Comparison of ENCODE assay signal across 11 mouse cellular contexts in genomic region chr9:99112409-99112808, GRCm38 (mm10). TPM values are rescaled to one million over a fixed set of nuclear protein-coding genes. Genes with fewer than 3 reads are reported as not detected.
DNase-seq lines count a peak whose midpoint lies in the region; ATAC-seq lines count a peak whose summit lies in the region.
"Had no signal": no experiment of that assay in that cellular context is flagged by ENCODE, and none has a peak within 500 bp of the region (broad histone marks: within the 10 kb centered on the region; RNA-seq: fewer than 3 reads in every experiment).

No protein-coding gene starts in this region.

- no peaks in the 10 kb centered on the region for H3K36me3 ChIP-seq in hindbrain, embryonic 14.5 days (replicated peaks; ENCODE audit: control insufficient read depth, insufficient read depth)
- H3K36me3 ChIP-seq in midbrain, embryonic 16.5 days (ENCODE audit: control insufficient read depth, insufficient read depth, low read length), result no peaks in the 10 kb centered on the region

- no peak overlapping the region for H3K4me2 ChIP-seq in hindbrain, embryonic 14.5 days (replicated peaks)
- no peak overlapping the region for H3K4me2 ChIP-seq in midbrain, embryonic 16.5 days (ENCODE audit: low read length)

- peak; percentile 13 for DNase-seq in embryo, embryonic 11 days
- DNase-seq in embryo, embryonic 10.5 days (ENCODE audit: low spot score), result no peak
- DNase-seq in lung, postnatal 10 days, result peak; percentile 11
- DNase-seq in lung, postnatal 25 days (ENCODE audit: low spot score), result no peak
- DNase-seq in hindbrain, embryonic 14.5 days (ENCODE audit: low spot score), result peak; percentile 49
- no peak for DNase-seq in gastrocnemius, postnatal 36 days
- no peak for DNase-seq in thymus, adult 18-20 months
- DNase-seq: heart, adult 11 months; liver, postnatal 0 days had no signal

- H3K27me3 ChIP-seq in hindbrain, embryonic 14.5 days (ENCODE audit: control insufficient read depth, insufficient read depth, low read length), result no peaks in the 10 kb centered on the region
- H3K27me3 ChIP-seq in midbrain, embryonic 16.5 days (ENCODE audit: control insufficient read depth, insufficient read depth, low read depth, low read length), result no peaks in the 10 kb centered on the region

- H3K27ac ChIP-seq in hindbrain, embryonic 14.5 days, result no peak overlapping the region
- no peak overlapping the region for H3K27ac ChIP-seq in midbrain, embryonic 16.5 days (ENCODE audit: low read length)

- no peak overlapping the region for H3K9ac ChIP-seq in hindbrain, embryonic 14.5 days
- no peak overlapping the region for H3K9ac ChIP-seq in midbrain, embryonic 16.5 days (ENCODE audit: low read depth, low read length)
- H3K9ac ChIP-seq: liver, postnatal 0 days had no signal

- peak; percentile 51; the same call in 1 of the 2 replicates for ATAC-seq in hindbrain, embryonic 14.5 days (ENCODE audit: low FRiP score)
- peak; percentile 42; the same call in 1 of the 2 replicates for ATAC-seq in midbrain, embryonic 16.5 days
- ATAC-seq: inflammation-experienced regulatory T-cells, adult 6 months; liver, postnatal 0 days had no signal

- H3K4me3 ChIP-seq in hindbrain, embryonic 14.5 days (replicated peaks; ENCODE audit: low read length), result no peak overlapping the region
- no peak overlapping the region for H3K4me3 ChIP-seq in midbrain, embryonic 16.5 days (ENCODE audit: low read depth, low read length)

- H3K4me1 ChIP-seq in hindbrain, embryonic 14.5 days (replicated peaks; ENCODE audit: control insufficient read depth, insufficient read depth, low read length), result peaks cover 15% of the 10 kb centered on the region; the same call in 1 of the 2 replicates
- H3K4me1 ChIP-seq in midbrain, embryonic 16.5 days (ENCODE audit: control insufficient read depth, insufficient read depth, low read length), result peaks cover 5% of the 10 kb centered on the region

- no peaks in the 10 kb centered on the region for H3K9me3 ChIP-seq in hindbrain, embryonic 14.5 days (ENCODE audit: control insufficient read depth, low read length)
- H3K9me3 ChIP-seq in midbrain, embryonic 16.5 days (replicated peaks; ENCODE audit: control insufficient read depth, low read length, poor library complexity, severe bottlenecking), result no peaks in the 10 kb centered on the region

- WGBS in hindbrain, embryonic 14.5 days, result 63% methylated on average over 12 of the region's 12 CpGs
- WGBS in midbrain, embryonic 16.5 days, result 60% methylated on average over 12 of the region's 12 CpGs

- intact Hi-C loops in gastrocnemius, postnatal 36 days (cut with DNase I), result no loop called here

RNA-seq across cellular contexts. Expression of gene Pik3cb, which starts 28.0 kb away (rescaled TPM):
- polyA plus RNA-seq in hindbrain, embryonic 14.5 days (2014; fragmentation: Nextera tagmentation; extraction: Ambion mirVana), result 3.8 and 4.3 TPM in 2 replicates
- 2.3 and 3.4 TPM in 2 replicates for polyA plus RNA-seq in midbrain, embryonic 16.5 days (2015; fragmentation: Nextera tagmentation; extraction: Ambion mirVana)
- 1 to 10 TPM; 5.1 to 5.2 TPM for total RNA-seq in gastrocnemius, postnatal 36 days (2021)

Comparison
In these comparisons a context has a peak if more than half of its experiments do, and no peak if none do; other contexts are left out.
1. DNase-seq: peak in embryo, embryonic 11 days (single experiment), lung, postnatal 10 days (single experiment) and hindbrain, embryonic 14.5 days (single experiment); none in embryo, embryonic 10.5 days (single experiment), lung, postnatal 25 days (single experiment), gastrocnemius, postnatal 36 days (0 of 2) and thymus, adult 18-20 months (0 of 2).